Mouse (Mus musculus) bone marrow, adult 2 months (tissue): Measurements from ENCODE around the gene Sytl2.

Source experiments
- CTCF ChIP-seq: fragments of 200-500 bp; IDR thresholded peaks from 2 replicates; pipeline ENCODE4 v1.5.1; 2011; ENCODE audit warnings: low read length, control low read depth; ENCODE audit not compliant: control insufficient read depth, insufficient read depth
- POLR2A ChIP-seq: fragments of 200-500 bp; IDR thresholded peaks from 2 replicates; pipeline ENCODE4 v1.6.1; 2011; ENCODE audit warnings: low read depth, mild to moderate bottlenecking, control low read depth, low read length, borderline replicate concordance; ENCODE audit not compliant: control insufficient read depth

GRCm38 (mm10) chr7:90334362-90334761 is 32.3 kb downstream of the Sytl2 start:
- TF ChIP-seq POLR2A, result no peak
- no peak for TF ChIP-seq CTCF
